Mouse (Mus musculus) limb, embryonic 14.5 days (tissue): Measurements from ENCODE around the gene Plet1. TPM values are rescaled to one million over a fixed set of nuclear protein-coding genes. Genes with fewer than 3 reads are reported as not detected.

Experiments
- ATAC-seq: fragments of 200-750 bp; cut with Nextera tagmentation; 2 replicates; pipeline ENCODE4 v1.8.0; 2017; ENCODE audit warnings: low read depth, moderate number of reproducible peaks, moderate TSS enrichment; ENCODE audit not compliant: low FRiP score
- DNase-seq: peaks from one replicate; pipeline ENCODE4 v3.0.0-alpha.2; 2015; ENCODE audit warnings: low spot score
- H3K27ac ChIP-seq: fragments of 300-500 bp; sonication (generic); replicated peaks from 2 replicates; pipeline ENCODE4 v1.5.1; 2014; ENCODE audit warnings: low read depth, mild to moderate bottlenecking, low read length, moderate library complexity, mixed read lengths
- H3K27me3 ChIP-seq: fragments of 300-500 bp; sonication (generic); 2 replicates; pipeline ENCODE4 v1.6.1; 2014; ENCODE audit warnings: low read length, mixed read lengths; ENCODE audit not compliant: control insufficient read depth, insufficient read depth
- H3K36me3 ChIP-seq: fragments of 300-500 bp; sonication (generic); 2 replicates; pipeline ENCODE4 v1.6.1; 2014; ENCODE audit warnings: mild to moderate bottlenecking, low read length, moderate library complexity, mixed read lengths; ENCODE audit not compliant: control insufficient read depth, insufficient read depth
- H3K4me1 ChIP-seq: fragments of 300-500 bp; sonication (generic); 2 replicates; pipeline ENCODE4 v1.6.1; 2014; ENCODE audit warnings: antibody characterized with exemption, low read length, mixed read lengths; ENCODE audit not compliant: control insufficient read depth, insufficient read depth
- H3K4me2 ChIP-seq: fragments of 300-500 bp; sonication (generic); replicated peaks from 2 replicates; pipeline ENCODE4 v1.6.1; 2014; ENCODE audit warnings: low read depth, mild to moderate bottlenecking, low read length, moderate library complexity; ENCODE audit not compliant: severe bottlenecking
- H3K4me3 ChIP-seq: fragments of 300-500 bp; sonication (generic); replicated peaks from 2 replicates; pipeline ENCODE4 v1.5.1; 2014; ENCODE audit warnings: low read length
- H3K9ac ChIP-seq: fragments of 300-500 bp; sonication (generic); 2 replicates; pipeline ENCODE4 v1.6.1; 2014; ENCODE audit warnings: mild to moderate bottlenecking, low read depth, low read length, moderate library complexity; ENCODE audit not compliant: severe bottlenecking
- H3K9me3 ChIP-seq: fragments of 300-500 bp; sonication (generic); 2 replicates; pipeline ENCODE4 v1.6.1; 2016; ENCODE audit warnings: low read length; ENCODE audit not compliant: control insufficient read depth
- POLR2A ChIP-seq: fragments of 200-500 bp; IDR thresholded peaks from 2 replicates; pipeline ENCODE4 v1.8.0; 2012; ENCODE audit warnings: inconsistent platforms, mild to moderate bottlenecking, moderate library complexity, borderline replicate concordance; ENCODE audit not compliant: insufficient read depth, insufficient read length; ENCODE audit errors: extremely low read depth
- WGBS: fragments of 180-500 bp; shearing (Covaris S2); extraction: QIAGEN DNeasy Blood & Tissue Kit; methylation state at CpG from one replicate; pipeline ENCODE4 v1.1.7; 2014; 5-methylcytosine and 5-hydroxymethylcytosine counted together
- polyA plus RNA-seq, 2 experiments: library from polyadenylated mRNA; depleted of rRNA in 1 of 2; stranded (reverse) in 1 of 2; unstranded in 1 of 2; fragments of >200 nt; fragmentation: Nextera tagmentation in 1 of 2; extraction: Ambion mirVana in 1 of 2; gene quantifications; 2 replicates each; pipeline versions ENCODE4 v1.2.1 to v1.2.3; 2012 to 2014

Gene Plet1
- polyA plus RNA-seq, 2 experiments, result 0.70 to 0.93 TPM

DNA sequence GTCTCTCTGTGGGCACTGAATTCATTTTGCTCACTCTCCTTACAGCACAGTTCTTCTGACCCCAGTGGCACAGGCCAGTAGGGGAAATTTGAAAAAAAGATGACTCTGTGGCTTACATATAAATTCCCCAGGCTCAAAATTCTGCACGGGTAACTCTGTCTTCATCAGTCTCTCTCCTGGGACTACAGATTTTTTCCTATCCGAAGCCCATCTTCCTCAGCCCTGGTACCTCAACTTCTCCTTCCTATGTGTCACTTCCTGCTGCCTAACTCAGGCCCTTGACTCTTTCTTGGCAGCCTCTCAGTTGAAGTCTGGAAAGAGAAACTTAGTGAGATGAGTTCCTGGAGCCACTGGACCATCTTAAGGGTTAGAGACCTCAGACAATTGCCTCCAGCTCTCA lies 59.2 kb downstream of the Plet1 start:
- no peak for TF ChIP-seq POLR2A
- H3K4me1 ChIP-seq, result no peaks in the 10 kb centered on the region
- ATAC-seq, result no peak
- H3K4me3 ChIP-seq, result no peak overlapping the region
- no peak overlapping the region for H3K9ac ChIP-seq
- DNase-seq, result no peak
- H3K27me3 ChIP-seq, result no peaks in the 10 kb centered on the region
- 75% methylated on average over 2 of the region's 2 CpGs for WGBS
- no peaks in the 10 kb centered on the region for H3K36me3 ChIP-seq
- H3K27ac ChIP-seq, result no peak overlapping the region
- no peak overlapping the region for H3K4me2 ChIP-seq
- H3K9me3 ChIP-seq, result no peaks in the 10 kb centered on the region

GRCm38 (mm10) chr9:50554241-50555093 lies 60.1 kb downstream of the Plet1 start, which contains the start of gene Il18:
Il18 (plus strand) TSS chr9:50554827.
- DNase-seq, result peak; percentile 42

GRCm38 (mm10) chr9:50555094-50555446 lies 60.7 kb downstream of the Plet1 start, which contains the start of gene Bco2:
Bco2 (minus strand) TSS chr9:50555181.
- Histone ChIP-seq H3K9me3 (no peaks in the 10 kb centered on the region), H3K27ac (no peak within 1 kb of the TSS), H3K9ac (peak within 1 kb of the TSS; percentile 37; the same call in 1 of the 2 replicates), H3K4me2 (peak within 1 kb of the TSS; percentile 25), H3K27me3 (no peaks in the 10 kb centered on the region), H3K4me3 (no peak within 1 kb of the TSS), H3K36me3 (no peaks in the 10 kb centered on the region), H3K4me1 (no peaks in the 10 kb centered on the region)
- ATAC-seq (no peak), DNase-seq (no peak)
- 22% methylated on average over 2 of the region's 2 CpGs for WGBS
- TF ChIP-seq POLR2A, result no peak

More at GRCm38 (mm10) chr9:50554241-50555093, 60.1 kb downstream of the Plet1 start, which contains the start of gene Il18:
- Histone ChIP-seq H3K4me1 (no peaks in the 10 kb centered on the region), H3K4me2 (peak within 1 kb of the TSS; percentile 25), H3K27ac (no peak within 1 kb of the TSS), H3K9ac (peak within 1 kb of the TSS; percentile 37; the same call in 1 of the 2 replicates), H3K4me3 (no peak within 1 kb of the TSS), H3K9me3 (no peaks in the 10 kb centered on the region), H3K27me3 (no peaks in the 10 kb centered on the region), H3K36me3 (no peaks in the 10 kb centered on the region)
- no peak for ATAC-seq
- 32% methylated on average over 12 of the region's 12 CpGs for WGBS
- no peak for TF ChIP-seq POLR2A

Other genes starting within 250 kb of the Plet1 start
- 93.4 and 99.3 TPM in 2 replicates for gene Rpl10-ps3, start 149.6 kb upstream of the Plet1 start, polyA plus RNA-seq (2012; rRNA removed)
- gene Rpl10-ps3, start 149.6 kb upstream of the Plet1 start, polyA plus RNA-seq (2014; fragmentation: Nextera tagmentation; extraction: Ambion mirVana), result 349 and 385 TPM in 2 replicates
- gene Pts, start 34.2 kb downstream of the Plet1 start, polyA plus RNA-seq (2012; rRNA removed), result 49.3 and 64.3 TPM in 2 replicates
- gene Pts, start 34.2 kb downstream of the Plet1 start, polyA plus RNA-seq (2014; fragmentation: Nextera tagmentation; extraction: Ambion mirVana), result 64.2 and 72.3 TPM in 2 replicates
- gene Il18, start 60.3 kb downstream of the Plet1 start, polyA plus RNA-seq (2012; rRNA removed), result 2.2 and 2.4 TPM in 2 replicates
- 2.4 and 2.9 TPM in 2 replicates for gene Il18, start 60.3 kb downstream of the Plet1 start, polyA plus RNA-seq (2014; fragmentation: Nextera tagmentation; extraction: Ambion mirVana)
- gene Bco2, start 60.7 kb downstream of the Plet1 start, polyA plus RNA-seq (2012; rRNA removed), result 0.09 and 0.26 TPM in 2 replicates
- gene Bco2, start 60.7 kb downstream of the Plet1 start, polyA plus RNA-seq (2014; fragmentation: Nextera tagmentation; extraction: Ambion mirVana), result 0.12 and 0.14 TPM in 2 replicates
- not detected in 2 replicates for gene Tex12, start 66.8 kb downstream of the Plet1 start, polyA plus RNA-seq (2012; rRNA removed)
- not detected in 2 replicates for gene Tex12, start 66.8 kb downstream of the Plet1 start, polyA plus RNA-seq (2014; fragmentation: Nextera tagmentation; extraction: Ambion mirVana)
- 170 and 197 TPM in 2 replicates for gene Sdhd, start 109.3 kb downstream of the Plet1 start, polyA plus RNA-seq (2012; rRNA removed)
- 258 and 266 TPM in 2 replicates for gene Sdhd, start 109.3 kb downstream of the Plet1 start, polyA plus RNA-seq (2014; fragmentation: Nextera tagmentation; extraction: Ambion mirVana)
- 145 and 238 TPM in 2 replicates for gene Timm8b, start 109.4 kb downstream of the Plet1 start, polyA plus RNA-seq (2012; rRNA removed)
- gene Timm8b, start 109.4 kb downstream of the Plet1 start, polyA plus RNA-seq (2014; fragmentation: Nextera tagmentation; extraction: Ambion mirVana), result 239 and 244 TPM in 2 replicates
- gene Pih1d2, start 122.8 kb downstream of the Plet1 start, polyA plus RNA-seq (2012; rRNA removed), result 2.2 and 2.3 TPM in 2 replicates
- 2.5 and 3.2 TPM in 2 replicates for gene Pih1d2, start 122.8 kb downstream of the Plet1 start, polyA plus RNA-seq (2014; fragmentation: Nextera tagmentation; extraction: Ambion mirVana)
- gene Nkapd1, start 122.9 kb downstream of the Plet1 start, polyA plus RNA-seq (2012; rRNA removed), result 18.1 and 20.4 TPM in 2 replicates
- gene Nkapd1, start 122.9 kb downstream of the Plet1 start, polyA plus RNA-seq (2014; fragmentation: Nextera tagmentation; extraction: Ambion mirVana), result 27.7 and 27.8 TPM in 2 replicates
- 24.3 and 30.4 TPM in 2 replicates for gene Dlat, start 165.3 kb downstream of the Plet1 start, polyA plus RNA-seq (2012; rRNA removed)
- 49.5 and 57.3 TPM in 2 replicates for gene Dlat, start 165.3 kb downstream of the Plet1 start, polyA plus RNA-seq (2014; fragmentation: Nextera tagmentation; extraction: Ambion mirVana)
- gene Dixdc1, start 245.0 kb downstream of the Plet1 start, polyA plus RNA-seq (2012; rRNA removed), result 16.4 and 17.5 TPM in 2 replicates
- gene Dixdc1, start 245.0 kb downstream of the Plet1 start, polyA plus RNA-seq (2014; fragmentation: Nextera tagmentation; extraction: Ambion mirVana), result 16.1 and 18.9 TPM in 2 replicates